Mouse (Mus musculus) erythroblast, embryonic 14.5 days (primary cell): ENCODE data around the gene Eml3. TPM values are rescaled to one million over a fixed set of nuclear protein-coding genes. Genes with fewer than 3 reads are reported as not detected.

ENCODE experiments used
- H3K27me3 ChIP-seq: 2 replicates; pipeline ENCODE4 v1.6.1; 2012; ENCODE audit warnings: inconsistent platforms; ENCODE audit not compliant: control insufficient read depth
- H3K36me3 ChIP-seq: 2 replicates; pipeline ENCODE4 v1.6.1; 2012; ENCODE audit warnings: mild to moderate bottlenecking, inconsistent platforms; ENCODE audit not compliant: control insufficient read depth
- H3K4me1 ChIP-seq: 2 replicates; pipeline ENCODE4 v1.6.1; 2012; ENCODE audit warnings: inconsistent platforms; ENCODE audit not compliant: control insufficient read depth
- H3K4me3 ChIP-seq: replicated peaks from 2 replicates; pipeline ENCODE3; 2012; ENCODE audit warnings: moderate library complexity, mild to moderate bottlenecking, inconsistent platforms
- H3K9me3 ChIP-seq: 2 replicates; pipeline ENCODE4 v1.6.1; 2012; ENCODE audit warnings: low read length, inconsistent platforms, mixed read lengths; ENCODE audit not compliant: control insufficient read depth
- GATA1 ChIP-seq: IDR thresholded peaks from 2 replicates; pipeline ENCODE4 v1.6.1; 2012; ENCODE audit warnings: low read length, inconsistent platforms, mixed read lengths
- TAL1 ChIP-seq: IDR thresholded peaks from 3 replicates; pipeline ENCODE4 v1.6.1; 2012; ENCODE audit warnings: low read length, inconsistent platforms, mixed read lengths
- polyA plus RNA-seq: library from polyadenylated mRNA; stranded (reverse); fragments of >175 nt; gene quantifications from 2 replicates; pipeline ENCODE4 v1.2.3, GENCODE M21; 2012

Eml3 gene
- polyA plus RNA-seq, 1 experiment = 1.3 TPM

DNA sequence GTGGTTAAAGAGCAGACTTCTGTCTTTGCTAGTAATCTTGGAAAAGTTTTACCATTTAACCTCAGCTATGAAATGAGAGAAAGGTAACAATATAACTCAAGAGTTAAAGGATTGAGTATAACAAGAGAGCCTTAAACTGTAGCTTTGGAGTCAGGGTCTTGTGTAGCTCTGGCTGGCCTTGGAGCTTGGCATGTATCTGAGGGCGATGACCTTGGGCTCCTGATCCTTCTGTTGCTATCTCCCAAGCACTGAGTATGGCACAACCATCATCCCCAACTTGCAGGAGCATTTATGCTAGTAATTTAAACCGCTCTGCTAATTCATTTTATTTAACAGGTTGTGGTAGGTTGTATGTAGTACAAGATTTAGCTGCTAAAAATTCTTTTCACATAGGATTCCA lies 46.1 kb downstream of the Eml3 start:
- peaks cover 10% of the 10 kb centered on the region for H3K4me1 ChIP-seq

GRCm38 (mm10) chr19:8976535-8976934 lies 47.2 kb downstream of the Eml3 start:
- Histone ChIP-seq H3K4me3 (no peak overlapping the region), H3K27me3 (no peaks in the 10 kb centered on the region), H3K4me1 (peaks cover 5% of the 10 kb centered on the region), H3K9me3 (no peaks in the 10 kb centered on the region), H3K36me3 (peaks cover 97% of the 10 kb centered on the region)
- TF ChIP-seq TAL1 = no peak
- no peak for TF ChIP-seq GATA1

More for the DNA sequence above, 46.1 kb downstream of the Eml3 start:
- H3K27me3 ChIP-seq = no peaks in the 10 kb centered on the region
- TF ChIP-seq TAL1 (no peak), GATA1 (no peak)
- no peaks in the 10 kb centered on the region for H3K9me3 ChIP-seq
- H3K36me3 ChIP-seq = peaks cover 100% of the 10 kb centered on the region
- no peak overlapping the region for H3K4me3 ChIP-seq

GRCm38 (mm10) chr19:8980771-8981170 lies 51.4 kb downstream of the Eml3 start:
- Histone ChIP-seq H3K9me3 (no peaks in the 10 kb centered on the region), H3K27me3 (peaks cover 6% of the 10 kb centered on the region), H3K36me3 (peaks cover 60% of the 10 kb centered on the region), H3K4me3 (no peak overlapping the region), H3K4me1 (peaks cover 20% of the 10 kb centered on the region)
- TF ChIP-seq GATA1 (no peak), TAL1 (no peak)

GRCm38 (mm10) chr19:8981450-8982168 lies 52.3 kb downstream of the Eml3 start:
- H3K4me3 ChIP-seq = no peak overlapping the region
- H3K27me3 ChIP-seq = peaks cover 15% of the 10 kb centered on the region
- TF ChIP-seq TAL1 (no peak), GATA1 (no peak)
- no peaks in the 10 kb centered on the region for H3K9me3 ChIP-seq
- peaks cover 20% of the 10 kb centered on the region for H3K4me1 ChIP-seq
- peaks cover 52% of the 10 kb centered on the region for H3K36me3 ChIP-seq

DNA sequence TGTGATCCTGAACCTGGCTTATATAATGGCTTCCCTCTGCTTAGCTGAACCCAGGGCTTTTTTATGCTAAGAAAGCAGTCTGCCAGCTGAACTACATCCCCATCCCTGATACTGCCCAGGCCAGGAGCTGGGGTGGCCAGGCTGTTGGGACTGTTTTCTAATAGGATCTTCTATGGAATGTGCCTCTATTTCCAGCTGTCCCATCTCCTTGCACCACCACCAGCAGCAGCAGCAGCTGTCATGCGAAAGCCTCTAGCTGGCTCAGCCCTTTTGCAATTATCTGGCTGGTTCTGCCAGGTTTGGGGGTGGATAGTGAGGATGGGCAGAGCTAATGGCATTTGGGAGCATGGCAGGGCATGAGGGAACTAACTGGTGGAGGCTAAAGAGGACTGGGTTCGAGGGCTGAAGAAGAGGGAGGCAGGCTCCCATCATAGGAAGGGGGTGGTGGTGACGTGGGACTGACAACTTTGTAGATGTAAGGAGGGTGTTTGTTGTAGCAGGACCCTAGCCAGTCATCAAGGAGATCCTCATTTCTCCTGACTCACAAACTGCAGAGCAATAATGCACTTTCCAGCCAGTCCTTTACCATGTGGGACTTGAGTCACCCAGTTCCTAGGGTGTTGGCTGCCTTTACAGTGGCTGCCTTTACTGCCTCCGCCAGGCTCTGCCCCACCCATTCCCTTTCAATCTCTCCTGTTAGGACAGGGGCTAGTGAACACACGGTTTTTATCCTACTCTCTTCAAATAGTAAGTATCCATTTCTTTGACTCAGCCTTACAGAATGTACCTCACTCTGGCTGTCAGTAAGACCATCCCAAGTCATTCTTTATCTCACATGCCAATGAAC lies 53.2 kb downstream of the Eml3 start:
- Histone ChIP-seq H3K27me3 (peaks cover 22% of the 10 kb centered on the region), H3K9me3 (no peaks in the 10 kb centered on the region), H3K36me3 (peaks cover 43% of the 10 kb centered on the region), H3K4me3 (no peak overlapping the region), H3K4me1 (peaks cover 20% of the 10 kb centered on the region)
- TF ChIP-seq TAL1 (no peak), GATA1 (no peak)

DNA sequence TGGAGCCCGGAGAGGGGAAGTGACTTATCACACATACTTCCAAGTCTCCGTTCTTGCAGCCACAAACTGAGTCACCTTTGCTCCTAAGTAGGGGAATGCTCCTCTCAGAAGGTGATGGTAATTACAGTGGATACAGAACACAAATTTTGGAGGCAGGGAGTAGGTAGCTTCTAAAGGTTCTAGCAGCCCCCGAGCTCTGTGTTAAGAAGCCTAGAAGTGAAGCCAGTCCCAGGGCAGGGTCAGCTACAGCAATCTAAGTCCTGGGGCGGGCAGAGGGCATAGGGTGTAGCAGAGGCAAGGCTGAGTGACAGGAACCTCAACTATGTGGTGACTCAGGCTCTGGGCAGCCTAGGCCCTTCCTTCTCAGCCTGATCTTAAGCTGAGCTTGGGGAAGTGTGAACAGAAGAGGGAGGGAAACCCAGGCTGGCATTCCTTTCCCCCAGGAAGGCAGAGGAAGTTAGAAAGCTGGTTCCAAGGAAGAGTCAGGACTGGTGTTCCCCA lies 53.8 kb downstream of the Eml3 start:
- H3K4me3 ChIP-seq = no peak overlapping the region
- no peaks in the 10 kb centered on the region for H3K9me3 ChIP-seq
- H3K4me1 ChIP-seq = peaks cover 20% of the 10 kb centered on the region
- peaks cover 28% of the 10 kb centered on the region for H3K27me3 ChIP-seq
- H3K36me3 ChIP-seq = peaks cover 36% of the 10 kb centered on the region
- TF ChIP-seq GATA1 = no peak
- TF ChIP-seq TAL1 = no peak

DNA sequence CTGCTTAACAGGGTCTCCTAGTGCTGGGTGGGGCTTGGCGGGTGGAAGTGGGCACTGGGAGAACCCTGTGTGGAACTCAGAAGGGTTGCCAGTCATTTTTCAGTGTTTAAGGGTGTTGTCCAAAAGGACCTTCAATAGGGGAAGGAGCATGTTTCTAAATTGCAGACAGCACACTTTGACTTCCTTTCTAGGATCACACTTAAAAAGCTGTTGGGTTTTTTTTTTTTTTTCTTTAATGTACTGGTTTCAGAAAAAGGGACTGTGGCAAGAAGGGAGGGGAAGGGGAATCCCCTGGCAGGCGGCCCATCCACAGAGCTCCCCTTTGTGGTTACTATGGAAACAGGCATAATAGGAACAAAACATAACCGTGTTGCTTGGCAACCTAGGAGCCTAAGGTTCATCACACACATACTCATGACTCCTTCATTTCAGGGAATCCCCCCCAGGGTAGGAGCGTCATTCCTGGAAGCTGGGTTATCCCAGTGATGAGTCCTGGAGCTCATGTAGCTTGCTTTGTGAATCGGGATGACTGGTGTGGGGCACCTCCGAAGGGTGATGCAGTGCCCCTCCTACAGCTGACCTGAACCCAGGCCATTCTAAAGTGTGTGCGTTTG lies 55.0 kb downstream of the Eml3 start:
- Histone ChIP-seq H3K9me3 (no peaks in the 10 kb centered on the region), H3K4me3 (no peak overlapping the region), H3K27me3 (peaks cover 40% of the 10 kb centered on the region), H3K4me1 (peaks cover 27% of the 10 kb centered on the region), H3K36me3 (peaks cover 24% of the 10 kb centered on the region)
- TF ChIP-seq TAL1 = no peak
- TF ChIP-seq GATA1 = no peak

DNA sequence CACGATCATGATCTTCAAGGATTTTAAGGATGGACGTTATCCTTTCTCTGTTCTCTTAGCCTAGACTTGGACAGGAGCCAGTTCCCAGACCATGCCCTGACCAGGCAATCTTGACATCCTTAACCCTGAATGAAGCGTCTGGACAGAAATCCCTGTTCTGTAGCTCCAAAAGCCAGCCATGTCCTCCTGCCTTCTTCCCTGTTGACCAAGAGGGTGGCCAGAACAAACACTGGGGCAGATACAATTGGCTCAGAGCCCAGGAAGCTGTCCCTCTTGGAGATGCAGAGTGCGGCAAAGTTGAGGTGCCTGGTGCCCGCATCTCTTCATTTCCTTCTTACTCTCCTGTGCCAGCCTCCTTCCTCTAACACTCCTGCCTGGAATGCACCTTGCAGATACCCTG lies 56.5 kb downstream of the Eml3 start:
- no peaks in the 10 kb centered on the region for H3K9me3 ChIP-seq
- H3K4me1 ChIP-seq = peaks cover 36% of the 10 kb centered on the region
- TF ChIP-seq TAL1 (no peak), GATA1 (no peak)
- H3K4me3 ChIP-seq = no peak overlapping the region
- H3K27me3 ChIP-seq = peaks cover 55% of the 10 kb centered on the region
- H3K36me3 ChIP-seq = peaks cover 10% of the 10 kb centered on the region

- H3K4me3 ChIP-seq = no peak overlapping the region
- no peak for TF ChIP-seq GATA1
- TF ChIP-seq TAL1 = no peak
- H3K27me3 ChIP-seq = peaks cover 66% of the 10 kb centered on the region
- H3K9me3 ChIP-seq = no peaks in the 10 kb centered on the region
- H3K4me1 ChIP-seq = peaks cover 31% of the 10 kb centered on the region
- H3K36me3 ChIP-seq = no peaks in the 10 kb centered on the region
Observed at GRCm38 (mm10) chr19:8987816-8988215, 58.5 kb downstream of the Eml3 start.
